Mouse (Mus musculus): Measurements from ENCODE around the gene Ehbp1l1.

Gene Ehbp1l1

GRCm38 (mm10) chr19:5725767-5726515 is at the start of gene Ehbp1l1:
TSS of gene Ehbp1l1 (minus strand) at chr19:5726317.
- no peak for DNase-seq (ENCODE audit: extremely low spot score, low spot score)

- peak; percentile 98 for DNase-seq (ENCODE audit: extremely low spot score, low spot score)
These were observed 45.1 kb upstream of the Ehbp1l1 start, which contains the start of gene Scyl1 for GRCm38 (mm10) chr19:5770925-5771860. TSS of gene Scyl1 (minus strand) at chr19:5771419.

GRCm38 (mm10) chr19:5770311-5770710 is 44.2 kb upstream of the Ehbp1l1 start:
- DNase-seq (ENCODE audit: extremely low spot score, low spot score) = no peak

GRCm38 (mm10) chr19:5767271-5767670 is 41.2 kb upstream of the Ehbp1l1 start:
- no peak for DNase-seq (ENCODE audit: extremely low spot score, low spot score)

- DNase-seq (ENCODE audit: extremely low spot score, low spot score) = no peak
These were observed 37.0 kb upstream of the Ehbp1l1 start for GRCm38 (mm10) chr19:5763163-5763562.

- DNase-seq (ENCODE audit: extremely low spot score, low spot score) = no peak
These were observed 32.8 kb upstream of the Ehbp1l1 start for GRCm38 (mm10) chr19:5758878-5759403.

- peak; percentile 40 for DNase-seq (ENCODE audit: extremely low spot score, low spot score)
These were observed 31.0 kb upstream of the Ehbp1l1 start for GRCm38 (mm10) chr19:5756991-5757636.

GRCm38 (mm10) chr19:5756321-5756985 is 30.3 kb upstream of the Ehbp1l1 start:
- peak; percentile 41 for DNase-seq (ENCODE audit: extremely low spot score, low spot score)

GRCm38 (mm10) chr19:5751742-5752141 is 25.6 kb upstream of the Ehbp1l1 start:
- DNase-seq (ENCODE audit: extremely low spot score, low spot score) = peak; percentile 23

- peak; percentile 29 for DNase-seq (ENCODE audit: extremely low spot score, low spot score)
These were observed 24.8 kb upstream of the Ehbp1l1 start for GRCm38 (mm10) chr19:5750951-5751350.

- no peak for DNase-seq (ENCODE audit: extremely low spot score, low spot score)
These were observed 23.4 kb upstream of the Ehbp1l1 start for GRCm38 (mm10) chr19:5749476-5749875.

- no peak for DNase-seq (ENCODE audit: extremely low spot score, low spot score)
These were observed 20.8 kb upstream of the Ehbp1l1 start for GRCm38 (mm10) chr19:5746907-5747363.

GRCm38 (mm10) chr19:5745756-5746710 is 19.9 kb upstream of the Ehbp1l1 start:
- DNase-seq (ENCODE audit: extremely low spot score, low spot score) = peak; percentile 40

- no peak for DNase-seq (ENCODE audit: extremely low spot score, low spot score)
These were observed 17.5 kb upstream of the Ehbp1l1 start for GRCm38 (mm10) chr19:5743576-5743975.

- peak; percentile 70 for DNase-seq (ENCODE audit: extremely low spot score, low spot score)
These were observed 16.1 kb upstream of the Ehbp1l1 start for GRCm38 (mm10) chr19:5742241-5742641.

GRCm38 (mm10) chr19:5741641-5742240 is 15.6 kb upstream of the Ehbp1l1 start:
- peak; percentile 76 for DNase-seq (ENCODE audit: extremely low spot score, low spot score)

GRCm38 (mm10) chr19:5740320-5741317 is 14.5 kb upstream of the Ehbp1l1 start, which contains the start of gene Ltbp3:
TSS of gene Ltbp3 (plus strand) at chr19:5740904.
- DNase-seq (ENCODE audit: extremely low spot score, low spot score) = peak; percentile 40

GRCm38 (mm10) chr19:5739446-5739845 is 13.3 kb upstream of the Ehbp1l1 start:
- no peak for DNase-seq (ENCODE audit: extremely low spot score, low spot score)

All from neural tube, embryonic 10.5 days (tissue).